In the genomic region with DNA sequence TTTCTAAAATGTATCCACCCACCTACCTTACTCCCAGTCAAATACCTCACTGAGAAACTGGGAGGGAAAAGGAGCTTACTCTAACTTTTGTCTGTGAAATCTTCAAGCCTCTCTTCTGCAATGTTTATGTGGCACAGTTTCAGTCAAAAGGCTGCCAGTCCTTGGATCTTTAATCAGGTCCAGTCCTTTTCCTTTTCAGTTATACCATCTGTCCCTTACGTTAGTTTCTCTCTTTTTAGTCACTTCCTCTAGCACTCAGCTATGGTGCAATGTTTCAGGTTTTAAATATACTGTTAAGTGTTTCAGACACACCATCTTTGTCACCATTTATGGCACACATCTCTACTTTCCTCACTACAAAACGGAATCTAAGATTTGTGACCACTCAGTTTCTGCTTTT, we compare ENCODE assay signal across 28 mouse cellular contexts.
A peak's percentile ranks its signal among the peaks of the same experiment; 100 is the strongest.
DNase-seq lines count a peak whose midpoint lies in the region; ATAC-seq and TF ChIP-seq lines count a peak whose summit lies in the region.
"Had no signal": no experiment of that assay in that cellular context is flagged by ENCODE, and none has a peak within 500 bp of the region (broad histone marks: within the 10 kb centered on the region; RNA-seq: fewer than 3 reads in every experiment).

No protein-coding gene starts in this region.

- no peak overlapping the region for H3K27ac ChIP-seq in forebrain, postnatal 0 days (ENCODE audit: low read depth, low read length)
- H3K27ac ChIP-seq in forebrain, embryonic 13.5 days = no peak overlapping the region
- H3K27ac ChIP-seq: embryonic facial prominence, embryonic 10.5 days; embryonic facial prominence, embryonic 15.5 days; hindbrain, embryonic 12.5 days; limb, embryonic 10.5 days; limb, embryonic 15.5 days; liver, embryonic 13.5 days; stomach, postnatal 0 days had no signal

- H3K9ac ChIP-seq in forebrain, postnatal 0 days = no peak overlapping the region
- no peak overlapping the region for H3K9ac ChIP-seq in forebrain, embryonic 13.5 days
- H3K9ac ChIP-seq: embryonic facial prominence, embryonic 15.5 days; hindbrain, embryonic 12.5 days; limb, embryonic 15.5 days; liver, embryonic 13.5 days had no signal

- no peak for TF ChIP-seq POLR2A in brain, embryonic 14.5 days (IDR thresholded peaks at IDR 0.05; ENCODE audit: borderline replicate concordance, extremely low read depth, insufficient read depth, insufficient read length, poor library complexity, severe bottlenecking)

- H3K4me1 ChIP-seq in forebrain, postnatal 0 days (ENCODE audit: insufficient read depth) = no peaks in the 10 kb centered on the region
- no peaks in the 10 kb centered on the region for H3K4me1 ChIP-seq in forebrain, embryonic 13.5 days
- H3K4me1 ChIP-seq: embryonic facial prominence, embryonic 10.5 days; embryonic facial prominence, embryonic 15.5 days; hindbrain, embryonic 12.5 days; limb, embryonic 10.5 days; limb, embryonic 15.5 days; liver, embryonic 13.5 days; megakaryocyte, embryonic 14.5 days had no signal

- H3K4me3 ChIP-seq in forebrain, postnatal 0 days (ENCODE audit: low read depth, low read length) = no peak overlapping the region
- H3K4me3 ChIP-seq in forebrain, embryonic 13.5 days = no peak overlapping the region
- H3K4me3 ChIP-seq: embryonic facial prominence, embryonic 10.5 days; embryonic facial prominence, embryonic 15.5 days; hindbrain, embryonic 12.5 days; limb, embryonic 10.5 days; limb, embryonic 15.5 days; liver, embryonic 13.5 days; megakaryocyte, embryonic 14.5 days had no signal

- WGBS in forebrain, postnatal 0 days = 48% methylated on average over 2 of the region's 2 CpGs
- WGBS in forebrain, embryonic 13.5 days = 53% methylated on average over 2 of the region's 2 CpGs

- 0 out of 2 replicates have a peak, but pooled peaks have one; percentile 36 for ATAC-seq in cerebellum, adult (ENCODE audit: insufficient number of reproducible peaks, low FRiP score, low TSS enrichment)
- ATAC-seq in forebrain, postnatal 0 days = peak; percentile 62; the same call in 1 of the 2 replicates
- no peak for ATAC-seq in forebrain, embryonic 13.5 days
- ATAC-seq: intestine, embryonic 16.5 days; lung, postnatal 0 days had no signal

- H3K36me3 ChIP-seq in forebrain, postnatal 0 days (ENCODE audit: insufficient read depth) = no peaks in the 10 kb centered on the region
- no peaks in the 10 kb centered on the region for H3K36me3 ChIP-seq in forebrain, embryonic 13.5 days (ENCODE audit: poor library complexity, severe bottlenecking)
- H3K36me3 ChIP-seq: embryonic facial prominence, embryonic 10.5 days; embryonic facial prominence, embryonic 15.5 days; G1E; hindbrain, embryonic 12.5 days; limb, embryonic 10.5 days; limb, embryonic 15.5 days; liver, embryonic 13.5 days had no signal

- TF ChIP-seq CTCF in forebrain, postnatal 0 days (IDR thresholded peaks at IDR 0.05; ENCODE audit: low read depth) = no peak
- no peak for TF ChIP-seq CTCF in brain, embryonic 14.5 days (IDR thresholded peaks at IDR 0.05; ENCODE audit: borderline replicate concordance, extremely low read depth, insufficient read depth, insufficient read length)

- no peak overlapping the region for H3K4me2 ChIP-seq in forebrain, postnatal 0 days (ENCODE audit: low read depth)
- H3K4me2 ChIP-seq in forebrain, embryonic 13.5 days = no peak overlapping the region
- H3K4me2 ChIP-seq: embryonic facial prominence, embryonic 15.5 days; heart, embryonic 11.5 days; hindbrain, embryonic 12.5 days; limb, embryonic 15.5 days; liver, embryonic 13.5 days had no signal

- no peaks in the 10 kb centered on the region for H3K27me3 ChIP-seq in forebrain, postnatal 0 days (ENCODE audit: insufficient read depth, low read length)
- H3K27me3 ChIP-seq in forebrain, embryonic 13.5 days = no peaks in the 10 kb centered on the region
- H3K27me3 ChIP-seq: embryonic facial prominence, embryonic 15.5 days; hindbrain, embryonic 12.5 days; limb, embryonic 15.5 days; liver, embryonic 13.5 days; megakaryocyte, embryonic 14.5 days had no signal

- no peak for DNase-seq in cerebellum, postnatal 36 days
- peak; percentile 10 for DNase-seq in forebrain, postnatal 0 days
- peak; percentile 24 for DNase-seq in brain, embryonic 14.5 days (ENCODE audit: low read depth)
- peak; percentile 11 to 28 for DNase-seq in cerebellum, postnatal 10 days
- DNase-seq in adrenal gland, adult (ENCODE audit: inconsistent age in 2 of 2, low spot score in 1 of 2) = no peak
- no peak for DNase-seq in embryo, embryonic 9.5 days (ENCODE audit: extremely low spot score)
- DNase-seq: adrenal gland, postnatal 10 days; gastrocnemius, postnatal 25 days; heart, adult 11 months; heart, postnatal 36 days; kidney, postnatal 14 days; liver, embryonic 13.5 days; lung, adult 18-20 months; lung, postnatal 4 days; thymus, postnatal 4 days had no signal

- no peaks in the 10 kb centered on the region for H3K9me3 ChIP-seq in forebrain, postnatal 0 days (ENCODE audit: low read length)
- no peaks in the 10 kb centered on the region for H3K9me3 ChIP-seq in forebrain, embryonic 13.5 days (replicated peaks)
- H3K9me3 ChIP-seq: embryonic facial prominence, embryonic 10.5 days; embryonic facial prominence, embryonic 15.5 days; G1E; hindbrain, embryonic 12.5 days; limb, embryonic 10.5 days; limb, embryonic 15.5 days; liver, embryonic 13.5 days; megakaryocyte, embryonic 14.5 days had no signal

Comparison
In these comparisons a context has a peak if more than half of its experiments do, and no peak if none do; other contexts are left out.
1. DNase-seq: peak in forebrain, postnatal 0 days (single experiment), brain, embryonic 14.5 days (single experiment) and cerebellum, postnatal 10 days (2 of 2); none in cerebellum, postnatal 36 days (0 of 2), adrenal gland, adult (0 of 2) and embryo, embryonic 9.5 days (single experiment).